Comparison of ENCODE assay signal across 12 mouse cellular contexts in genomic region chr10:3743069-3743468, GRCm38 (mm10). TPM values are rescaled to one million over a fixed set of nuclear protein-coding genes. Genes with fewer than 3 reads are reported as not detected.
DNase-seq lines count a peak whose midpoint lies in the region; ATAC-seq and TF ChIP-seq lines count a peak whose summit lies in the region.
"Had no signal": no experiment of that assay in that cellular context is flagged by ENCODE, and none has a peak within 500 bp of the region (broad histone marks: within the 10 kb centered on the region; RNA-seq: fewer than 3 reads in every experiment).

No protein-coding gene starts in this region.

- no peaks in the 10 kb centered on the region for H3K36me3 ChIP-seq in kidney, adult 2 months (ENCODE audit: control insufficient read depth, insufficient read depth, low read length)
- H3K36me3 ChIP-seq in kidney, postnatal 0 days (ENCODE audit: insufficient read depth, low read length) = no peaks in the 10 kb centered on the region
- H3K36me3 ChIP-seq: hindbrain, embryonic 15.5 days; liver, embryonic 15.5 days had no signal

- WGBS in kidney, adult 2 months = 60% methylated on average over 2 of the region's 2 CpGs
- 51% methylated on average over 2 of the region's 2 CpGs for WGBS in kidney, postnatal 0 days

- TF ChIP-seq CTCF in kidney, adult 2 months (conservative IDR thresholded peaks at IDR 0.05; ENCODE audit: insufficient read depth, insufficient read length, low read depth, low read length) = no peak
- TF ChIP-seq CTCF in kidney, postnatal 0 days (IDR thresholded peaks at IDR 0.05; ENCODE audit: low read depth) = no peak

- no peak for TF ChIP-seq POLR2A in kidney, adult 2 months (IDR thresholded peaks at IDR 0.05; ENCODE audit: low read depth, low read length)

- peak; percentile 38 to 47 for DNase-seq in cerebellum, postnatal 14 days
- no peak for DNase-seq in cerebellum, adult 11 months
- DNase-seq in kidney, adult 2 months = peak; percentile 51
- DNase-seq in kidney, adult 11 months = no peak
- DNase-seq in heart, adult 9 months (ENCODE audit: low spot score in 2 of 2) = peak; percentile 28 to 46
- peak; percentile 17 for DNase-seq in kidney, postnatal 0 days (ENCODE audit: low spot score)
- no peak for DNase-seq in right cerebral cortex, postnatal 36 days (ENCODE audit: low spot score in 2 of 2)
- no peak for DNase-seq in thymus, postnatal 25 days
- DNase-seq: adrenal gland, adult 2 months; cerebellum, adult 11-12 months had no signal

- no peak overlapping the region for H3K4me2 ChIP-seq in kidney, postnatal 0 days (ENCODE audit: low read length)
- H3K4me2 ChIP-seq: liver, embryonic 15.5 days had no signal

- ATAC-seq in kidney, postnatal 0 days (replicated peaks; ENCODE audit: low FRiP score, low read depth) = no peak

- H3K27ac ChIP-seq in kidney, adult 2 months (ENCODE audit: insufficient read depth, low read depth, low read length) = no peak overlapping the region
- H3K27ac ChIP-seq in kidney, postnatal 0 days = no peak overlapping the region
- H3K27ac ChIP-seq: hindbrain, embryonic 15.5 days; liver, embryonic 15.5 days had no signal

- H3K4me3 ChIP-seq in kidney, adult 2 months (ENCODE audit: insufficient read depth, low read depth, low read length) = no peak overlapping the region
- no peak overlapping the region for H3K4me3 ChIP-seq in kidney, postnatal 0 days (replicated peaks; ENCODE audit: low read depth, low read length)
- H3K4me3 ChIP-seq: hindbrain, embryonic 15.5 days; liver, embryonic 15.5 days had no signal

- no peaks in the 10 kb centered on the region for H3K27me3 ChIP-seq in kidney, adult 2 months (replicated peaks; ENCODE audit: control insufficient read depth, insufficient read depth, low read length)
- no peaks in the 10 kb centered on the region for H3K27me3 ChIP-seq in kidney, postnatal 0 days (ENCODE audit: insufficient read depth, low read length)
- H3K27me3 ChIP-seq: hindbrain, embryonic 15.5 days had no signal

- H3K9me3 ChIP-seq in kidney, postnatal 0 days (replicated peaks; ENCODE audit: low read length) = no peaks in the 10 kb centered on the region
- H3K9me3 ChIP-seq: hindbrain, embryonic 15.5 days; liver, embryonic 15.5 days had no signal

- no peak overlapping the region for H3K9ac ChIP-seq in kidney, postnatal 0 days (ENCODE audit: low read depth, low read length)
- H3K9ac ChIP-seq: hindbrain, embryonic 15.5 days; liver, embryonic 15.5 days had no signal

- H3K4me1 ChIP-seq in kidney, adult 2 months (ENCODE audit: control insufficient read depth, insufficient read depth, low read length) = peaks cover 8% of the 10 kb centered on the region; the same call in 1 of the 2 replicates
- no peaks in the 10 kb centered on the region for H3K4me1 ChIP-seq in kidney, postnatal 0 days (replicated peaks; ENCODE audit: insufficient read depth, low read length)
- H3K4me1 ChIP-seq: liver, embryonic 15.5 days had no signal

RNA-seq across cellular contexts. Expression of gene Plekhg1, which starts 2.9 kb away (rescaled TPM):
- polyA plus RNA-seq in kidney, adult 2 months (2012; rRNA removed) = 5.0 TPM in 2 replicates
- polyA plus RNA-seq in kidney, postnatal 0 days (2015; fragmentation: Nextera tagmentation; extraction: Ambion mirVana) = 7.9 and 8.9 TPM in 2 replicates

Comparison
In these comparisons a context has a peak if more than half of its experiments do, and no peak if none do; other contexts are left out.
1. DNase-seq: peak in cerebellum, postnatal 14 days (2 of 2), kidney, adult 2 months (single experiment), heart, adult 9 months (2 of 2) and kidney, postnatal 0 days (single experiment); none in cerebellum, adult 11 months (single experiment), kidney, adult 11 months (single experiment), right cerebral cortex, postnatal 36 days (0 of 2) and thymus, postnatal 25 days (single experiment).